Mouse (Mus musculus) neural tube, embryonic 15.5 days (tissue): ENCODE data around the gene Ankrd1. TPM values are rescaled to one million over a fixed set of nuclear protein-coding genes. Genes with fewer than 3 reads are reported as not detected.
A peak's percentile ranks its signal among the peaks of the same experiment; 100 is the strongest.

Source experiments
- ATAC-seq: fragments of 200-750 bp; cut with Nextera tagmentation; 2 replicates; pipeline ENCODE4 v1.8.0; 2017; ENCODE audit warnings: mild to moderate bottlenecking, moderate TSS enrichment, moderate library complexity; ENCODE audit not compliant: low FRiP score
- H3K27ac ChIP-seq: fragments of 300-500 bp; sonication (generic); replicated peaks from 2 replicates; pipeline ENCODE4 v1.5.1; 2015; ENCODE audit warnings: mild to moderate bottlenecking, inconsistent platforms
- H3K27me3 ChIP-seq: fragments of 300-500 bp; sonication (generic); replicated peaks from 2 replicates; pipeline ENCODE4 v1.6.1; 2015; ENCODE audit warnings: inconsistent platforms
- H3K36me3 ChIP-seq: fragments of 300-500 bp; sonication (generic); 2 replicates; pipeline ENCODE4 v1.6.1; 2015; ENCODE audit warnings: inconsistent platforms
- H3K4me1 ChIP-seq: fragments of 300-500 bp; sonication (generic); 2 replicates; pipeline ENCODE4 v1.6.1; 2015; ENCODE audit warnings: inconsistent platforms
- H3K4me2 ChIP-seq: fragments of 300-500 bp; sonication (generic); 2 replicates; pipeline ENCODE4 v1.6.1; 2015; ENCODE audit warnings: inconsistent platforms, mild to moderate bottlenecking, moderate library complexity
- H3K4me3 ChIP-seq: fragments of 300-500 bp; sonication (generic); replicated peaks from 2 replicates; pipeline ENCODE4 v1.5.1; 2015; ENCODE audit warnings: mild to moderate bottlenecking, inconsistent platforms
- H3K9ac ChIP-seq: fragments of 300-500 bp; sonication (generic); replicated peaks from 2 replicates; pipeline ENCODE4 v1.6.1; 2015; ENCODE audit warnings: mild to moderate bottlenecking, inconsistent platforms
- H3K9me3 ChIP-seq: fragments of 300-500 bp; sonication (generic); replicated peaks from 2 replicates; pipeline ENCODE4 v1.6.1; 2016; ENCODE audit warnings: inconsistent platforms
- WGBS: fragments of 180-500 bp; shearing (Covaris S2); methylation state at CpG from one replicate; pipeline ENCODE4 v1.1.7; 2015; ENCODE audit warnings: mixed read lengths; 5-methylcytosine and 5-hydroxymethylcytosine counted together
- polyA plus RNA-seq: library from polyadenylated mRNA; unstranded; fragments of >200 nt; fragmentation: Nextera tagmentation; extraction: Ambion mirVana; gene quantifications from 2 replicates; pipeline ENCODE4 v1.2.1, GENCODE M21; 2015

Gene Ankrd1
- polyA plus RNA-seq, 1 experiment from 2014 or later = 0.54 TPM

DNA sequence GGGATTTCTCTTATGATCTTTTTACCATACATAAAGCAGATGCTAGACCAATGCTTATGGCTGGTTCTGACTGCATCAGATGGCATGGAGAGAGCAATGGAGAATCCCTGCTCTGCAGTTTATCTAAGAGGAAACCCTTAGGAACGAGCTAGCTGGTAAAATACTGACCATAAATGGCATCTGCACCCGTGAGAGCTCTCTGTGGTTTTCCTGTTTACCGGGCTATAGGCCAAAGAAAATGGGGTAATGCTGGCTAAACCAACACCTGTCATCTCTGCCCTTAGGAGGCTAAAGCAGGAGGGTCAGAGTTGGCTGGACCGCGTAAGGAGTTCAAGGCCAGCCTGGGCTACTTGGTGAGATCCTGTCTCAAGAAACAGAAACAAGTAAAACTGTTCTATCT, 16.0 kb downstream of the Ankrd1 start:
- H3K4me3 ChIP-seq = no peak overlapping the region
- no peak overlapping the region for H3K27ac ChIP-seq
- ATAC-seq = no peak
- H3K9me3 ChIP-seq = no peaks in the 10 kb centered on the region
- no peak overlapping the region for H3K9ac ChIP-seq
- H3K4me1 ChIP-seq = no peaks in the 10 kb centered on the region
- WGBS = 88% methylated on average over 5 of the region's 5 CpGs
- peaks cover 40% of the 10 kb centered on the region for H3K36me3 ChIP-seq
- H3K27me3 ChIP-seq = no peaks in the 10 kb centered on the region
- no peak overlapping the region for H3K4me2 ChIP-seq

DNA sequence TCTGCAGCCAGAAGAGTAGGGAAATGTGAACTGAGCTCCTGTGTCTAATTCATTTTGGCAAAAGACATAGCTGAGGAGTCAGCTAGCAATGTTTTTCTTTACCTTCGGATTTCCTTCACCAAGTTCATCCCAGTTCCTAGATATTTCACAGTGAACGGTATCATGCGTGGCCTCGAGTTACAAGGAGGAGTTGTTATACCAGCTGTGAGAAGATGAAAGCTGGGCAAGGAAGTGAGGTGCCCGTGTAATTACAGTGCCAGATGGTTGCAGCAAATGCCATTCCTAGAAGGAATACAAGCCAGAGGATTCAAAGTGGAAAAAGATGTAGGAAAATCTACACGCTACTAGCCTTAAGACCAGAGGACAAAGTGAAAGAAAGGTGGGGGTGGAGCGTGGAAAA, 21.0 kb downstream of the Ankrd1 start:
- H3K36me3 ChIP-seq = peaks cover 76% of the 10 kb centered on the region
- no peak overlapping the region for H3K4me3 ChIP-seq
- H3K9me3 ChIP-seq = no peaks in the 10 kb centered on the region
- H3K4me2 ChIP-seq = no peak overlapping the region
- no peaks in the 10 kb centered on the region for H3K27me3 ChIP-seq
- no peak overlapping the region for H3K9ac ChIP-seq
- no peak overlapping the region for H3K27ac ChIP-seq
- no peaks in the 10 kb centered on the region for H3K4me1 ChIP-seq
- WGBS = 90% methylated on average over 7 of the region's 7 CpGs
- ATAC-seq = no peak

DNA sequence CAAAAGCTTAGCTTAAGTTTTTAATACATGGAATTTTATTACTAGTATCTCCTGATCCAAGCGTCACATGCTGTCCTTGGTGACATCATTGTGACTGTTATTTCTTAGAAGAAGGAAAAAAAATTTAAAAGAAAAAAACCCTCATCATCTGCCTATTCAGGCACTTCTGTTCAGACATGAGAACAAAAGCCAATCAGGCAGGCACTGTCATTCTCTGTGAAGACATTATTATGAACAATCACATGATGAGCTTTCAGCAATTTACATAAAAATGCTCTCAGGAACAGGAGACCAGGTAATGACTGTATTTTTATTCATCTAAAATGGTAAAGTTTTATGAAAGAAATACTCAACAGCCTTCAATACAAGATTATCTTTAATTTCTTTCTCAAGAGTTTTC, 21.6 kb downstream of the Ankrd1 start:
- no peaks in the 10 kb centered on the region for H3K9me3 ChIP-seq
- no peaks in the 10 kb centered on the region for H3K4me1 ChIP-seq
- no peak overlapping the region for H3K4me2 ChIP-seq
- no peak for ATAC-seq
- H3K27ac ChIP-seq = no peak overlapping the region
- 100% methylated on average over 1 of the region's 1 CpGs for WGBS
- H3K27me3 ChIP-seq = no peaks in the 10 kb centered on the region
- H3K9ac ChIP-seq = no peak overlapping the region
- no peak overlapping the region for H3K4me3 ChIP-seq
- peaks cover 76% of the 10 kb centered on the region for H3K36me3 ChIP-seq

DNA sequence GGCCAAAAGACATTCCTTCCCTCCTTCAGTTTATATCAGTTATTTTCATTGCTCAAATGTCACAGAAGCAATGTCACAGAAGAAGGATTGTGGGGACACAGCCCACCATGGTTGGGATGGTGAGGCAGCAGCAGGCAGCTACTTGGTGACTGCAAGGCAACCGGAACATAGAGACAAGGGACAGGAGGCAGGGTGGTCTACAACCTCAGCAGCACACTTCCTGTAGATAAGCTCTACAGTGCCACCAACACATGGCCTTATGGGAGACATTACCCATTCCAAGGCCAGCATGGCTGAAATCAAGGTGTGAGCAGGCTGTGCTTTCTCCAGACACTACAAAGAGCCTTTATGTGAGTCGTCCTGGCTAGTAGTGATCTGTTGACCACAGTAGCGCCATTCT, 22.7 kb downstream of the Ankrd1 start:
- Histone ChIP-seq H3K4me1 (no peaks in the 10 kb centered on the region), H3K27ac (no peak overlapping the region), H3K36me3 (peaks cover 76% of the 10 kb centered on the region), H3K9ac (no peak overlapping the region), H3K9me3 (no peaks in the 10 kb centered on the region), H3K4me2 (no peak overlapping the region), H3K27me3 (no peaks in the 10 kb centered on the region), H3K4me3 (no peak overlapping the region)
- no peak for ATAC-seq
- WGBS = 95% methylated on average over 3 of the region's 3 CpGs

DNA sequence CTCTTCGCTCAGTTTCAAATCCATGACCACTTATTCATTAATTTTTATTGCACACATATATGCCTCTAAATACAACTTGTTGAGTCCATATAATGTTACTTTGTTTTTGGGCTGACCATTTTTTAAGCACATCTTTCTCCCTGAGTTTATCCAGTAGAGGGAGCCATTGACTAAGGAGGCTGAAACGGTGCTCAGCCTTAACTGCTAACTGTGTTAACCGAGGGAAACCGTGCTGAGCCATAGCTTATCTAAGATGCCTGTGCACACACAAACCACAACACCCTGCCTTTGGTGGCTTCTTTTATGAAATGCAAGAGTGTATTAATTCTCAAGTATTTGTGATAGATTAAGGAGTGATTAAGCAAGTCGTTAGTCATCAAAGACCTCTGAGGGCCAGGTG, 29.1 kb downstream of the Ankrd1 start:
- Histone ChIP-seq H3K4me3 (no peak overlapping the region), H3K4me1 (no peaks in the 10 kb centered on the region), H3K9ac (no peak overlapping the region), H3K9me3 (no peaks in the 10 kb centered on the region), H3K27me3 (no peaks in the 10 kb centered on the region), H3K27ac (no peak overlapping the region), H3K4me2 (no peak overlapping the region), H3K36me3 (peaks cover 66% of the 10 kb centered on the region)
- ATAC-seq = 0 out of 2 replicates have a peak, but pooled peaks have one; percentile 38
- whole genome bisulfite sequencing = 50% methylated on average over 5 of the region's 5 CpGs

DNA sequence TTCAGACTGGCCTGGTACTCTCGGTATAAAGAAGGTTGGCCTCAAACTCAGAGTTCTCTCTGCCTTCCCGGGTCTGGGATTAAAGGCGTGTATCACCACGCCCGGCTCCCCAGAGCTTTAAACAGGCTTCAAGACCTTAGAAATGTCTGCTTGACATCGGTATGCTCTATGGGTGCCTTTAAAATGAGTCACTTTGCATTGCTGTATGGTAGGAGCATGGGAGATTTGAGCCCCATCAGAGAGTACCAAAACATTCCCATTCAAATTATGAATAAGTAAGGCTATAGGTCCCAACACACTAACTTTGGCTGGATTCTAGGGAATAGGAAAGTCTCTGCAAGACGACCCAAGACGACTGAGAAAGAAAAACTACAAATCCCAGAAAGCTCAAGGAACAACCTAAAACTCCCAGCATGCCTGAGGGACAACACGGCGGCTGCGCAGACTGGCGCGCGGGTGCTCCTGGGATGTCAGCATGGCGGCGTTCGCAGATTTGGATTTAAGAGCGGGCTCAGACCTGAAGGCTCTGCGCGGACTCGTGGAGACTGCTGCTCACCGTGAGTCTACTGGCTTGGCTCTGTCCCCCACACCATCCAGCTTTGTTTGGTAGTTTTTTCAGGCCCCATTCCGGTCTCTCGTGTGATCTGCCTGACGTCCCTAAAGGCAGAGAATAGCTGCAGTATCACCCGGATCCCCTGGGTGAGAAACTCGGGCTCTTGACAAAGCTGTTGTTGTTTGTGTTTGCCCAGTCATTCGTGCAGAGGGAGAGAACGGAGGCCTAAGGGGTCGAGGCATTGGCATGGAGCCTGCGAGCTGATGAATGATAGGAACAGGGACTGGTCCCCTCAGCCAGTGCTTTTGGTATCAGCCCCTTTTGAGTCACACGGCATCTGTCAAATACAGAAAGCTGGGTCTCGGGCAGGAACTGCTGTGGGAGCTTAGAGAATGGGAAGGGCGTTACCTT, 36.4 kb downstream of the Ankrd1 start, which contains the start of gene Rpp30:
TSS of gene Rpp30 (plus strand) at position 455 of the 964 bp plus-strand sequence.
- H3K4me3 ChIP-seq = peak within 1 kb of the TSS; percentile 84
- peaks cover 14% of the 10 kb centered on the region for H3K4me1 ChIP-seq
- H3K36me3 ChIP-seq = peaks cover 10% of the 10 kb centered on the region
- H3K27me3 ChIP-seq = no peaks in the 10 kb centered on the region; the same call in 1 of the 2 replicates
- peak within 1 kb of the TSS; percentile 73 for H3K9ac ChIP-seq
- peak within 1 kb of the TSS; percentile 77 for H3K27ac ChIP-seq
- H3K9me3 ChIP-seq = no peaks in the 10 kb centered on the region
- H3K4me2 ChIP-seq = peak within 1 kb of the TSS; percentile 90
- ATAC-seq = peak; percentile 97
- WGBS = 2% methylated on average over 34 of the region's 34 CpGs

DNA sequence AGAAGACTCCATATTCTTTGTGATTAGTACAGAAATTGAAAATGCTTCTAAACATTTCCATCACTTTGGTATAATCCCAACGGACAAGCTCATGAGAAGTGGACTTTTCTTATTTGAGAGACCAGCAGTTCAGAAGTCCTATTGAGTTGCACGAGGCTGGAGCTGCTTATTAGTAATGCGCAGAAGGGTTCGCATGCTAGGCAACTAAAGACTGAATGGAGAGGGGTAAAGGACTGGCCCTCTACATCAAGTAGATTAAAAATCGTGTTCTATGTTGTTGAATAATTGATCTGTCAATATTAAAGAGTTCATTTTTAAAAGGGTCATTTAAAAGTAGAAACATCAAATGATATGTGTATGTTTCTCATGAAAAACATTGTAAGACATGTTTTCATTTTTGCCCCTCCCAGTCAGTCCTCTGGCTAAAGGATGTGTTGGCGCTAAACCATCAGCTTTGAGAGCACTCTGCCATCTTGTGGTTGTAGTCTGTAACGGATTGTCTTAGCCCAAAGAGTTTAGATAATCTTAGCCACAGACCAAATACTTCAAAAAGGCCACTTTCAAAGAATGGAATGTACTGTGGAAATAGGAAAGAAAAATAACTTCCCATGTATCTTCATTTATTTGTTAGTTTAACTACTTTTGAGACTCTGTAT, 37.2 kb downstream of the Ankrd1 start:
- no peak overlapping the region for H3K27ac ChIP-seq
- peak overlapping the region; percentile 47; the same call in 1 of the 2 replicates for H3K9ac ChIP-seq
- H3K4me2 ChIP-seq = peak overlapping the region; percentile 90
- peaks cover 2% of the 10 kb centered on the region for H3K36me3 ChIP-seq
- 45% methylated on average over 7 of the region's 7 CpGs for WGBS
- peaks cover 14% of the 10 kb centered on the region for H3K4me1 ChIP-seq
- no peaks in the 10 kb centered on the region; the same call in 1 of the 2 replicates for H3K27me3 ChIP-seq
- peak; percentile 91 for ATAC-seq
- H3K4me3 ChIP-seq = peak overlapping the region; percentile 84
- H3K9me3 ChIP-seq = no peaks in the 10 kb centered on the region

DNA sequence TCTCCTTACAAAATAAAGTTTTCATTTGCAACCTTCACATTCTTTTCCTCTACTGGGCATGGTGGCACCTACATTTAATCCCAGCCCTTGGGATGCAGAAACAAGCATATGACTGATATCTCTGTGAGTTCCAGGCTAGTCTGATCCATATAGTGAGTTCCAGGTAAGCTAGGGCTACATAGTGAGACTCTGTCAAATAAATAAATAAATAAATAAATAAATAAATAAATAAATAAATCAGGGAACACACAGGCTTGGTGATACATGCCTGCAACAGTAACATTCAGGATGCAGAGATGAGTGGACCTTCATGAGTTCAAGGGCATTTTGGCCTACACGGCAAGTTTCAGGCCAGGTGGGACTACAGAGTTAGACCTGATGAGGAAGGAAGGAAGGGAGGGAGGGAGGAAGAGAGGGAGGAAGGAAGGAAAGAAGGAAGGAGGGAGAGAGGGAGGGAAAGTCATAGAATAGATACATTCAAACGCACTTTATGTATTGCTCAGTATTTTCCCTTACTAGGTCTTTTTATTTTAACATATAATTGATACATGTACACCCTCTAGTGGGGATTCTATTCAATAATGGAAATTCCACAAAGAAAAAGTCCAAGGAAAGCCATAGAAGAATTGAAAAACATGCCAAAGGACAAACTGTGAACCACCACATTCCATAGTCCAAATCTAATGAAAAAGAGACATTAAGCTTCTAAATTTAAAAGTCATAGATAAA, 56.9 kb downstream of the Ankrd1 start:
- 62% methylated on average over 2 of the region's 2 CpGs for WGBS
- ATAC-seq = peak; percentile 66; the same call in 1 of the 2 replicates

More for the DNA sequence above, 56.9 kb downstream of the Ankrd1 start:
- Histone ChIP-seq H3K27ac (no peak overlapping the region), H3K9me3 (no peaks in the 10 kb centered on the region), H3K4me3 (no peak overlapping the region), H3K4me1 (peaks cover 3% of the 10 kb centered on the region; the same call in 1 of the 2 replicates), H3K4me2 (no peak overlapping the region), H3K9ac (no peak overlapping the region), H3K27me3 (0 out of 2 replicates have a peak, but pooled peaks cover 5% of the 10 kb centered on the region), H3K36me3 (no peaks in the 10 kb centered on the region)

Other genes with a start within 250 kb of the Ankrd1 start
- gene Htr7, start 62.6 kb downstream of the Ankrd1 start, polyA plus RNA-seq = 20.5 and 23.8 TPM in 2 replicates
- 66.3 and 67.8 TPM in 2 replicates for gene Rpp30, start 36.4 kb downstream of the Ankrd1 start, polyA plus RNA-seq
- 6.0 and 10.7 TPM in 2 replicates for gene Pcgf5, start 228.2 kb upstream of the Ankrd1 start, polyA plus RNA-seq